Mouse (Mus musculus) forebrain, embryonic 14.5 days (tissue): ENCODE measurements around the gene Trappc3. TPM values are rescaled to one million over a fixed set of nuclear protein-coding genes. Genes with fewer than 3 reads are reported as not detected.
A peak's percentile ranks its signal among the peaks of the same experiment; 100 is the strongest.

Experiments used
- ATAC-seq: fragments of 200-750 bp; cut with Nextera tagmentation; 2 replicates; pipeline ENCODE4 v1.8.0; 2017; ENCODE audit warnings: mild to moderate bottlenecking, moderate library complexity
- DNase-seq: peaks from one replicate; pipeline ENCODE4 v3.0.0-alpha.2; 2015; ENCODE audit warnings: low spot score
- H3K27ac ChIP-seq: fragments of 300-500 bp; sonication (generic); 2 replicates; pipeline ENCODE4 v1.5.1; 2014; ENCODE audit warnings: low read depth, mild to moderate bottlenecking, control low read depth, low read length, moderate library complexity
- H3K27me3 ChIP-seq: fragments of 300-500 bp; sonication (generic); replicated peaks from 2 replicates; pipeline ENCODE4 v1.6.1; 2014; ENCODE audit warnings: low read length, control low read depth, mixed read lengths; ENCODE audit not compliant: control insufficient read depth, insufficient read depth
- H3K36me3 ChIP-seq: fragments of 300-500 bp; sonication (generic); 2 replicates; pipeline ENCODE4 v1.6.1; 2014; ENCODE audit warnings: low read length, control low read depth; ENCODE audit not compliant: control insufficient read depth, insufficient read depth
- H3K4me1 ChIP-seq: fragments of 300-500 bp; sonication (generic); 2 replicates; pipeline ENCODE4 v1.6.1; 2014; ENCODE audit warnings: antibody characterized with exemption, low read length, control low read depth; ENCODE audit not compliant: control insufficient read depth, insufficient read depth
- H3K4me2 ChIP-seq: fragments of 300-500 bp; sonication (generic); 2 replicates; pipeline ENCODE4 v1.6.1; 2014; ENCODE audit warnings: mild to moderate bottlenecking, control low read depth, low read length
- H3K4me3 ChIP-seq: fragments of 300-500 bp; sonication (generic); 2 replicates; pipeline ENCODE4 v1.5.1; 2014; ENCODE audit warnings: low read depth, low read length, control low read depth
- H3K9ac ChIP-seq: fragments of 300-500 bp; sonication (generic); 2 replicates; pipeline ENCODE4 v1.6.1; 2014; ENCODE audit warnings: mild to moderate bottlenecking, low read length, control low read depth, moderate library complexity
- H3K9me3 ChIP-seq: fragments of 300-500 bp; sonication (generic); replicated peaks from 2 replicates; pipeline ENCODE4 v1.6.1; 2016; ENCODE audit warnings: low read length, control low read depth, mixed read lengths; ENCODE audit not compliant: control insufficient read depth
- WGBS: fragments of 180-500 bp; shearing (Covaris S2); extraction: QIAGEN DNeasy Blood & Tissue Kit; methylation state at CpG from one replicate; pipeline ENCODE4 v1.1.7; 2014; 5-methylcytosine and 5-hydroxymethylcytosine counted together
- polyA plus RNA-seq: library from polyadenylated mRNA; unstranded; fragments of >200 nt; fragmentation: Nextera tagmentation; extraction: Ambion mirVana; gene quantifications from 2 replicates; pipeline ENCODE4 v1.2.1, GENCODE M21; 2014

Gene Trappc3
- polyA plus RNA-seq, 1 experiment from 2014 or later: 36.9 TPM

DNA sequence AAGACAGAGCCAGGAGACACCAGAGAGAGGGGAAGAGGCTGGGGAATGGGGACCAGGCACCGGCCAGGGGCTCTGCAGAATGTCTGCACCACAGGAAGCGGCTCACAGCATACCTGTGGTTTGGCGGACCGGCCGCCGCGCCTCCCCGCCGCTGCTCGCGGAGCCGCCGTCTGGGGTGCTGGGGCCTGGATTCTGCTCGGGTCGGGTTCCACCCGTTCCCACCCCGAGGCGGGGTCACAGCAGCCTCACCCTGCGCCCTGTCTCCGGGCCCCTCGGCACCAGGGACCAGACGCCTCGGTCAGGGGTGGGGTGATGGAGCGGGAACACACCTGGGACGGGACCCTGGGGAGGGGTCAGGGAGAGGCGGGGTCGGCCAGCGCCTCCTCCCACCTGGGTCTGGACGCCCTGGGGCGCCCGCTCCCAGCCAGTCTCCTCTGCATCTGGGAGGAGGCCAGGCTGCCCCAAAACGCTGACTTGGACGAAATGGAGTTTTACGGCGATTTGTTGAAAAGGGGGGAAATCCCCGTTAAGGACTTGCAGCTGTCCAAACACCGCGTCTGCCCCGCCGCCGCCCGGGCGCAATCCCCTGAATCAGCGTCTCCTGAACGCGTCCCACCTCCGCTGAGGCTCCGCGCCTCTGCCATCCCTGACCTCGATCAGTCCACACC is 38.9 kb downstream of the Trappc3 start:
- Histone ChIP-seq H3K27ac (no peak overlapping the region), H3K9ac (peak overlapping the region; percentile 10; the same call in 1 of the 2 replicates), H3K36me3 (no peaks in the 10 kb centered on the region), H3K4me1 (no peaks in the 10 kb centered on the region), H3K9me3 (peaks cover 3% of the 10 kb centered on the region; the same call in 1 of the 2 replicates), H3K4me3 (peak overlapping the region; percentile 11; the same call in 1 of the 2 replicates), H3K27me3 (peaks cover 56% of the 10 kb centered on the region), H3K4me2 (peak overlapping the region; percentile 39)
- DNase-seq (no peak), ATAC-seq (no peak)
- WGBS: 1% methylated on average over 50 of the region's 50 CpGs

- WGBS: 3% methylated on average over 27 of the region's 27 CpGs
- DNase-seq (no peak), ATAC-seq (no peak)
- Histone ChIP-seq H3K4me3 (peak overlapping the region; percentile 11; the same call in 1 of the 2 replicates), H3K27me3 (peaks cover 53% of the 10 kb centered on the region), H3K4me2 (no peak overlapping the region), H3K9me3 (peaks cover 4% of the 10 kb centered on the region; the same call in 1 of the 2 replicates), H3K36me3 (no peaks in the 10 kb centered on the region), H3K9ac (peak overlapping the region; percentile 10; the same call in 1 of the 2 replicates), H3K4me1 (no peaks in the 10 kb centered on the region), H3K27ac (no peak overlapping the region)
These were observed 39.6 kb downstream of the Trappc3 start for GRCm38 (mm10) chr4:126301584-126302309.

DNA sequence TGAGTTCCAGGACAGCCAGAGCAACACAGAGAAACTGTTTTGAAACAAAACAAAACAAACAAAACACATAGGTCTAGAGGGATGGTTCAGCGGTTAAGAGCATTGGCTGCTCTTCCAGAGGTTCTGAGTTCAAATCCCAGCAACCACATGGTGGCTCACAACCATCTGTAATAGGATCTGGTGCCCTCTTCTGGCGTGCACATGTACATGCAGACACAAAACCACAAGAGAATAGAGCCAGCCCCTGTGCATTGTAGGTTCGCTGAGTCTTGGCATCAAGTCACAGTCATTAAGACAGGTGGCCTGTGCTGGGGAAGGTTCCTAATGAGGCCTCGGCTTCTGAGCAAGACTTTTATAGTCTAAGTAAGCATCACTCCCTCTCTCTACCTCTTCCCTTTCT is 41.8 kb downstream of the Trappc3 start:
- peaks cover 40% of the 10 kb centered on the region for H3K27me3 ChIP-seq
- no peaks in the 10 kb centered on the region for H3K4me1 ChIP-seq
- peaks cover 4% of the 10 kb centered on the region; the same call in 1 of the 2 replicates for H3K9me3 ChIP-seq
- H3K9ac ChIP-seq: no peak overlapping the region
- H3K27ac ChIP-seq: no peak overlapping the region
- DNase-seq (no peak), ATAC-seq (no peak)
- no peak overlapping the region for H3K4me3 ChIP-seq
- no peaks in the 10 kb centered on the region for H3K36me3 ChIP-seq
- WGBS: 51% methylated on average over 4 of the region's 4 CpGs
- H3K4me2 ChIP-seq: no peak overlapping the region

GRCm38 (mm10) chr4:126305428-126305827 is 43.3 kb downstream of the Trappc3 start:
- no peak overlapping the region for H3K4me2 ChIP-seq
- no peak overlapping the region for H3K9ac ChIP-seq
- H3K27ac ChIP-seq: no peak overlapping the region
- no peak for ATAC-seq
- H3K4me3 ChIP-seq: no peak overlapping the region
- H3K36me3 ChIP-seq: no peaks in the 10 kb centered on the region
- DNase-seq: no peak
- peaks cover 4% of the 10 kb centered on the region; the same call in 1 of the 2 replicates for H3K9me3 ChIP-seq
- WGBS: 97% methylated on average over 1 of the region's 1 CpGs
- H3K4me1 ChIP-seq: no peaks in the 10 kb centered on the region
- H3K27me3 ChIP-seq: peaks cover 28% of the 10 kb centered on the region

DNA sequence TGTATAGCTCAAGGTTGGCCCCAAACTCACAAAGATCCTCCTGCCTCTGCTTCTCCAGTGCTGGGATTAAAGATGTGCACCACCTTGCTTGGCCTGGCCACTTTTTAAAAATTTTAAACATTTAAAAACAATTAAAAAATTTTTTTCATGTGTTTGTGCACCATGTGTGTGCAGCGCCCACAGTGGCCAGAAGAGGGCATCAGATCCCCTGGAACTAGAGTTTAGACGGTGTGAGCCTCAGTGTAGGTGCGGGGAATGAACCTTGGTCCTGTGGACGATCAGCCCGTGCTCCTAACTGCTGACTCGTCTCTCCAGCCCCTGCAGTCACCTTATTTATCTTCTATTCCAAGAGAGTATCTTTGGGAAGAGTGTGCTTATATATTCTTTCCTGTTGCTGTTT is 43.9 kb downstream of the Trappc3 start:
- no peaks in the 10 kb centered on the region for H3K4me1 ChIP-seq
- no peak overlapping the region for H3K27ac ChIP-seq
- DNase-seq (no peak), ATAC-seq (no peak)
- no peak overlapping the region for H3K4me3 ChIP-seq
- peaks cover 4% of the 10 kb centered on the region; the same call in 1 of the 2 replicates for H3K9me3 ChIP-seq
- no peak overlapping the region for H3K4me2 ChIP-seq
- H3K9ac ChIP-seq: no peak overlapping the region
- H3K36me3 ChIP-seq: no peaks in the 10 kb centered on the region
- WGBS: 88% methylated on average over 6 of the region's 6 CpGs
- peaks cover 22% of the 10 kb centered on the region for H3K27me3 ChIP-seq

GRCm38 (mm10) chr4:126306827-126307226 is 44.7 kb downstream of the Trappc3 start:
- 7% methylated on average over 2 of the region's 2 CpGs for WGBS
- H3K36me3 ChIP-seq: no peaks in the 10 kb centered on the region
- H3K9me3 ChIP-seq: peaks cover 4% of the 10 kb centered on the region; the same call in 1 of the 2 replicates
- no peak overlapping the region for H3K4me3 ChIP-seq
- no peak overlapping the region for H3K27ac ChIP-seq
- ATAC-seq (no peak), DNase-seq (no peak)
- no peaks in the 10 kb centered on the region for H3K4me1 ChIP-seq
- no peak overlapping the region for H3K4me2 ChIP-seq
- no peak overlapping the region for H3K9ac ChIP-seq
- H3K27me3 ChIP-seq: peaks cover 14% of the 10 kb centered on the region

- Histone ChIP-seq H3K4me1 (no peaks in the 10 kb centered on the region), H3K4me3 (peak overlapping the region; percentile 5; the same call in 1 of the 2 replicates), H3K27me3 (no peaks in the 10 kb centered on the region), H3K9me3 (peaks cover 4% of the 10 kb centered on the region; the same call in 1 of the 2 replicates), H3K36me3 (no peaks in the 10 kb centered on the region), H3K4me2 (peak overlapping the region; percentile 32), H3K27ac (no peak overlapping the region), H3K9ac (no peak overlapping the region)
- WGBS: 18% methylated on average over 20 of the region's 20 CpGs
- DNase-seq: no peak
- ATAC-seq: peak; percentile 70; the same call in 1 of the 2 replicates
These were observed 47.2 kb downstream of the Trappc3 start for GRCm38 (mm10) chr4:126309211-126309921.

- 2% methylated on average over 7 of the region's 7 CpGs for WGBS
These were observed 47.8 kb downstream of the Trappc3 start for GRCm38 (mm10) chr4:126309922-126310309.

More at GRCm38 (mm10) chr4:126309922-126310309, 47.8 kb downstream of the Trappc3 start:
- H3K27ac ChIP-seq: no peak overlapping the region
- H3K9me3 ChIP-seq: peaks cover 4% of the 10 kb centered on the region; the same call in 1 of the 2 replicates
- H3K4me3 ChIP-seq: peak overlapping the region; percentile 5; the same call in 1 of the 2 replicates
- H3K36me3 ChIP-seq: 0 out of 2 replicates have a peak, but pooled peaks cover 3% of the 10 kb centered on the region
- DNase-seq (peak; percentile 90), ATAC-seq (peak; percentile 90)
- H3K27me3 ChIP-seq: no peaks in the 10 kb centered on the region
- peak overlapping the region; percentile 32 for H3K4me2 ChIP-seq
- H3K9ac ChIP-seq: no peak overlapping the region
- no peaks in the 10 kb centered on the region for H3K4me1 ChIP-seq
